Mouse (Mus musculus) brain, adult 2 months (tissue): Measurements from ENCODE around the gene Prph.
"Not testable (repeated sequence)": the region's sequence is repeated elsewhere in the genome, so short reads cannot be mapped to it uniquely, and the experiment has no call there.

Experiments
- DNase-seq: peaks from one replicate; pipeline ENCODE4 v3.0.0; 2011; ENCODE audit warnings: low read depth, low spot score

The Prph gene

DNA sequence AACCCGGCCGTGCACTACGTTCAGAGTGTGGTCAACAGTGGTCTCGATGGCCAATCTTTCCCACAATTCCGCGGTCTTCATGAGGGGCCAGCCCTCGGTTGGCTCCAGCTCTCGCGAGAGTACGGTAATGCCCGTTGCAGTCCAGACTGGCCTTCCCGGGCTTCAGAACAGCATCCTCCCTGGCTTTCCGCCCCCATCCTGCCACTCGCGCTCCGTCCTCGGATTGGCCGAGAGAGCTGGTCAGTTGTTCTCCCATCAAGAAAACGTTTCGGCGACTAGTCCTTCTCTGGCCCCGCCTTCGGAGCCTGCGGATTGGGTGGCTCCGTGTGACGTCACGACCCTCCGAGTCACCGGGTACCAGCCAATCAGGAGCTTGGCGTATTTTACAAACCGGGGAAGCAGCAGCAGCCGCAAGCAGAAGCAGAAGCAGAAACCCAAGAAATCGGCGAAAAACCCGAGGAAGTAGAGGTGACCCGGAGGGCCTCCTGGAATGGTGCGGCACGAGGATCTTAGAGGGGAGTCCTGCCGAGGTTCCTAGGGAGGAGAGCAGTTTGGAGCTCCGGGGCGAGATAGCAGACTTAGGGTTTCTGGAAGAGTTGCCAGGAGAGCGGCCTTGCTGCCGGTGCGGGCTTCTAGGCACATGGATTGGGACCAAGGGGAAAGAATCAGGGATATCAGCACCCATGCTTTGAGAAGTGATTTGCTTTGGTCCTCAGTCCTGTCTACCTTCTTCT, 19.8 kb downstream of the Prph start:
- peak; percentile 99 for DNase-seq

DNA sequence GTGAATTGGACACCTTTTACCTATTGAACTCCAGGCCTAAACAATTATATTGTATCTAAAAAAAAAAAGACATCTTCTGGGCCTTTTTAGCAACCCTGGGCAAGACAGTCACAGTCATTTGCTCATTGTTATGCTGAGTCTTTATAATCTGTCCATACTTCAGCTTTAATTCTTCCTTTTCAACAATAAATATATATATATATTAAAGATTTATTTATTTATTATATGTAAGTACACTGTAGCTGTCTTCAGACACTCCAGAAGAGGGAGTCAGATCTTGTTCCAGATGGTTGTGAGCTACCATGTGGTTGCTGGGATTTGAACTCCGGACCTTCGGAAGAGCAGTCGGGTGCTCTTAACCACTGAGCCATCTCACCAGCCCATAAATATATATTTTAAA, 21.0 kb downstream of the Prph start:
- not testable (repeated sequence) for DNase-seq

DNA sequence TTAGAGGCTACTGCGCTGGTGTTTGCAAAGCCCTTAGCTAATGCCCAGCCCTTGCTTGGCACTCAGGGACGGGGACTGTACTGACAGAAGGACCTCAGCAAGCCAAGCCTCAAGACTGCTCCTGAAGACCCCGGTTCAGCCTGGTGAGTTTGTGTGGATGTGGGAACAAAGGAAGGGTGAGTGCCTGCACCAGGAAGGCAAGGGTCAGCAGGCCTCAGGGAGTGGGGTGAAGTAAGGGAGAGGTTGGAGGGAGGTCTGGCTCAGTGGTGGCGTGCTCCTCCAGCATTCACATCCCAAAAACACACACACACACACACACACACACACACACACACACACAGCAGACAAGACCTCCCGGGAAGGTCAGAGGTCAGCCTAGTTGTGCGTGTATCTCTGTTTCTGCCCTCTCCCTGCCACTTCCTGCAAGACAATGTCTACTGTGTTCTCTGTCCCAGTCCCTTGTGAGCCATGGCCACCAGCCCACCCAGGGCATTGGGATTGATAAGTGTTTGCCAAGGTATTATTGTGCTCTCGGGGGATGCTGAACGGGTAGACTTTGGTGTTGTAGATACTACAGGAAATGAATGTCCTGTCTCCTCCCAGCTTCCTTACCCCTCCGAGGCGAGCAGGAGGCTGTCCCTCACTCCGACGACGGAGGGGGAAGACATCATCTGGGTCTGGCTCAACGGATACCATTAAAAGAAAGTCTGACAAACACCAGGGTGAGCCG, 23.4 kb downstream of the Prph start:
- no peak for DNase-seq

DNA sequence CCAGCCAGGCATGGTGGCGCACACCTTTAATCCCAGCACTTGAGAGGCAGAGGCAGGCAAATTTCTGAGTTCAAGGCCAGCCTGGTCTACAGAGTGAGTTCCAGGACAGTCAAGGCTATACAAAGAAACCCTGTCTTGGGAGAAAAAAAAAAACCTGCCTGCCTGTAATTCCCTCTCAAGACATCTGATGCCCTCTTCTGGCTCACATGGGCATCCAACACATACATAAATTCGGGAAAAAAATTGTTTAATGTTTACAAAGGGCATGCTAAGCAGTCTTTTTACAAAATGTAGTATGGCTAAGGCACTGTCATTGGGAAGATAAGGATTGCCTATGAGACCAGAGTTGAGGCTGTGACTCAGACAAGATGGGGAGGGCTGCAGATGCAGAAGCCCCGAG, 24.8 kb downstream of the Prph start:
- DNase-seq = no peak

DNA sequence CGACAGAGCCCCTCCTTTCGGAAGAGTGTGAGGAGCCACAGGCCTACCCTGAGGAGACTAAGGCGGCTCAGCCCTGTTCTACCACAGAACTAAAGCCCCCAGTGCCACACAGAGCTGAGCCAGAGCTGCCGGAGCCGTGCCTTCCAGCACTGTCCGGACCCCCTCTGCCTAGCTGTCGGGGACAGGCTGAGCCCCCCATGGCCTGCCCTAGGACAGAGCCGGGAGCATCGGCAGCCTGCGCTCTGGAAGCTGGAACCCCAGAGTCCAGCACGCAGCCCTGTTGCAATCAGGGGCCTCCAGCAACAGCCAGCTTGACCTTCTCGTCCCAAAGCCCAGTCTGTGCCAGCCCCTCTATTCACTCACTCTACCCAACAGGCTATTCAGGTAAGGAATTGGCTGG, 27.3 kb downstream of the Prph start:
- no peak for DNase-seq

DNA sequence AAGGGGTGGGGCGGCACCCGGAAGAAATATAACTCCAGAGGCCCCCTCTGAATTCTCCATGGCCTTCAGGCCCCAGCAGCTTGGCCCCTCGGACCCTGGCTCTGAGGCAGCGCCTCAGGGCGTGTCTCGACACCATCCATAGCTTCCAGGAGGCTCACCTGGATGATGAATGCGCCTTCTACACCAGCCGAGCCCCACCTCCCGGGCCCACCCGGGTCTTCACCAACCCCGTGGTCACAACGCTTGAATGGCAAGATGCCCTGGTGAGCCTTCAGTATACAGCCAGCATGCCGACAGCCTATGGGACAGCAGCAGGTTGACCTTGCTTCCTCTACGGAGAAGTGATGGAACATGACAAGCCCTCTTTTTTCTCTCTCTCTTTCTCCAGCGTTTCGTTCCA, 27.9 kb downstream of the Prph start:
- DNase-seq = no peak

DNA sequence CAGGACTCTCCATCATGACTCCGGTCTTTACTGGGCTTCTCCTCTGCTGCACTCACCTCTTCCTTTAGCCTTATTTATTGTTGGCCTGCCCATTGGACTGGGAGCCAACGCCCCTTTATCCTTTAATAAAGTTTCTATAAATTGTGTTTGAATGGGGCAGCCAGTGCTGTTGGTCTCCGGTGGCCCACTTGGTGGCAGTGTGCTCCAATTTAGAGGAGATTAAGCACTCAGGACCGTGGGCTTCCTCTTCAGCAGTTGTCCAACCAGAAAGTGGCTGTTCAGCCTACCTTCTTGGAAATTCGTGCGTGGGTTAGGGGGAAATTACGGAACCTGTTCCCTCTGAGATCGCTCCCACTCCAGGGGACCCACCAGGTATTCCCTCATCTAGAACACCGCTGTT, 28.3 kb downstream of the Prph start:
- peak; percentile 61 for DNase-seq

DNA sequence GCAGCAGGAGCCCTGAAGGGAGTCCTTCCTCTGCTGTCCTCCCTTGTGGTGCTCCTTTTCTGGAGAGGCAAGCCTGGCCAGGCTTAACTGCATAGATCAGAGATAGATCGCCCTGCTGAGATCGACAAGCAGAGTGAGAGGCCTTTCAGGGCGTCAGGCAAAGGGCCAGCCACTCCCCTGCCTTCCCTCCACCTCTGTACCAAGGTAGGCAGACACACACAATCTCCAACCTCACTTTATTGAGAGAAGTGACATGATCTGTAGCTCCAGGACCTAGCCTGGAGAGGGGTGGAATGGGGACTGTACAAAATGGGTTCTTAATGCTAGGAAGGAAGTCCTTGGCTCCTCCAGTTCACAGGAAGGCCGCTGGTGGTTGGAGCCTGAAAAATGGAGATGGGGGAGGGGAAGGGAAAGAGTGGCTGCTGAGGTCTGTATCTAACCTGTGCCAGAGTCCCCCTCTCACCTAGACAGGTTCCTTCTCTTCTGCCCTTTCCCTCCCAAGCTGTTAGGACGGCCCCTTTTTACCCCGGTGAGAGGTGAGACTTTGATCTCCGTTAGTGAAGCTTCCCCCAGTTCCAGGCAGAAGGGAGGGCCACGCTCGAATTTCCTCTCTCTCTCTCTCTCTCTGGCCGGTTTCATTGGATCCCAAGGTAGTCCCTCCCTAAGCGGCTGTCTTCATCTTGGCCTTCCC, 29.0 kb downstream of the Prph start:
- DNase-seq = no peak

DNA sequence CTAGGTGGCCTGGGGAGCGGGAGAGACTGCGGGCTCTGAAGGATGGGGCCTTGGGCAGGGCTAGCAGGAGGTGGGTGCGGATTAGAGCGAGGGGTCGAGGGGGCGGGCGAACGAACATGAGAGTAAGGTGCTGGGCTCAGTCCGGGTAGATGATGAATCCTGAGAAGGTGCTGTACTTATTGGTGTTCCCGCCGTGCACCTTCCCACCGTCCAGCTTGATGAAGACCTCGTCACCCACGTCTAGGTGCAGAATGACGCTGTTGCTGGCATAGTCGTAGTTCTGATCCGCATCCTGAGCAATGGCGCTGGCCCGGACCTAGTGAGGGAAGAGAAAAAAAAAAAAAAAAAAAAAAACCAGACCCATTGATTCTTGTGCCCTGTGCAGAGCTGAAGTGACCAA, 29.6 kb downstream of the Prph start:
- DNase-seq = no peak

DNA sequence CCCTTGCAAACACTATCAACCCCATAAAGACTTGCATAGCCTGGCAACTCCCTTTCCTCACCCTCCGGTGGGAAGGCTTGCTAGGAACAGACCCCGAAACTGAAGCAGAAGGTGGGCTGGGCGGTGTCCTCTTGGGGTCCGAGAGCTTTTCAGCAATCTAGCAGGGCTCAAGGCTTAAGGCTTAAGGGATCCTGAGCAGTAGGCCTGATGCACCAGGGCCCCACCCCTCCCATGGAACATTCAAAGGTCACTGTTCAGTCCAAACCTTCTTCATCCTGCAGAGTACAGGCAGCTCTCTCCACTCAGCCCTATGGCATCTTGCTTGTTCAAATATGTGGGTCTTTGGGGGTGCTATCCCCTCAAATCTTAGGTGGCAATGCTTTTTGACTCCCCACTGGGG, 31.0 kb downstream of the Prph start:
- DNase-seq = no peak

DNA sequence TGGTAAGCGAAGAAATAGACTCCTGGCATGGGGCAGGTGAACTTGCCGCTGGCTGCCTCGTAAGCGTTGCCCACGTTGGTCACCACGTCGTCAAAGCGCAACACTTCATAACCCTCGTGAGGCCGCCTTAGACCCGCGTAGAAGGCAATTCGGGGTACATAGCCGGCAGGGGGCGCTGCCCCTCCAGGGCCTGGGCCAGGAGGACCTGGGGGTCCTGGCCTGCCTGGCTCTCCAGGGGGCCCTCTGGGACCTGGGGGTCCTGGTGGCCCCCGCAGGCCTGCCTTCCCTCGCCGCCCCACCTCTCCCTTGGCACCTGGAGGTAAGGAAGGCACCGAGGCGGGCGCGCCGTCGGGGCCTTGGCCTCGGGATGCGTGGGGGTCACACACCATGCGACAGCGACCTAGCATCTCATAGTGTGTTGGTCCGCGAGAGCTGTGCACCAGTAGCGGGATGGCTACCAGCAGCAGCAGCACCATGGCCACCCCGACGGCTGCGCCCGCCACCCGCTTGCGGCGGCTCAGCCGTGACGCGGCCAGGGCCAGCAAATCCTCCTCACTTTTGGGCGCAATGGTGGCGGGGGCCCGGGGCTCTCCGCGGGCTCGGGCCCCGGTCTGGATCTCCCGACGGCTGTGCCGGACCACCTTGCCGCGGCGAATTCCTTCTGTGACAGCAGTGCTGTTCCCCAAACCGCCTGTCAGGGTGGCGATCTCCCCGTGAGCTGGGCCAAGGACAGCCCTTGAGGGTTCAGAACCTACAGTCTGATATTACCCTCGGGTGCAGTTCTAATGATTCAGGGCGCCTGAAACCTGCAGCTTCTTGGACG, 32.5 kb downstream of the Prph start, which contains the start of gene C1ql4:
C1ql4 (minus strand) TSS at position 565 of the 823 bp plus-strand sequence.
- no peak for DNase-seq

DNA sequence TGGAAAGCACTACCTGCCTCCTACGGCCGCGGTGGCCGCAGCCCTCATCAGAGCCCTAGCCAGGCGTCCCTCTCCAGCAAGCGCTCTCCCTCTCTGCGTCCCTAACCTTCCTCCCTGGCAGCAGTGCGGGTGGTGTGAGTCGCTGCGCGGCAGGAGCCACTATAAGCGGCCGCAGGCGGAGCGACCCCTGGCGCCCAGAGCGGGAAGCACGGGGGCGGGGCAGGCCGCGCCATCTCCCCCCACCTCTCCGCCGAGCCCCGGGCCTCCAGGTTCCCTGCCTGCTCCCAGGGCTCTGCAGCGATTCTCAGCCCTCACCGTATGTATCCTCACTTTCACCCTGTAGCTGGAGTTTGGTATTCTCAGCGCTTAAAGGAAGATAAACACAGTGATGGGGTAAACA, 33.3 kb downstream of the Prph start:
- peak; percentile 63 for DNase-seq

DNA sequence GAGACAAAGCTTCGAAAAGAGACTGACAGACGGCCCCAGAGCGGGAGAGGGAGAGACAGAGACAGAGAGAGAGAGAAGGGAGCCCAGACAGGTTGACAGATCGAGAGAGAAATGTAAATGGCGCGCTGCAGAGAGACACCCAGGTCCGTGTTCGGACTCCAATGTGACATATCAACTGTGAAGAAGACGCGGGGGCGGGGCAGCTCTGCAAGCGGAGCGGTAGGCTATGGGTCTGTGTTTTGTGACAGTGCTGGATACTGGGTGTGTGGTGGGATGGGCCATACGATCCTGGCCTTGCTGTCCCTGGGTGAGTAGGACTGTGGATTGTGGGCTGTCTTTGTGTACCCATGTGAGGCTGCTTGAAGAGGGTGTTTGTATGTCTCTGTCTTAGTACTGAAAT, 34.1 kb downstream of the Prph start:
- DNase-seq = no peak

DNA sequence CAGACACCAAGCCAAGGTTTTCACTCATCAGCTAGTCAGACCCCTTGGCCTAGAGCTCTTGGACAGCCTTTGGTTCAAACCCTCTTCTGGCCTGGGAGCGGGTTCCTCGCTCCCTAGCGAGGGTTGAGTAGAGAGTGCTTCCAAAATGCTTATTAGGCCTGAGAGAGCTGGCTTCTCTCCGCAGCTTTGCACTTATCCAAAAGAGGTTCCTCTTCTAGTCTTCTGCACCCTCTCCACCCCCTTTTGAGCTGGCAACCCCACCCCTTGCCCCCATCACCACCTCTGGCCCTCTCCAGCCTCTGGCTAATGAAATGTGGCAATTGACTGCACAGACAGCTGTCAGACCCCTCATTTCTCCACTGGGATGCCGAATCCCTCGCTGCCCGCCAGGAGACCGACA, 37.9 kb downstream of the Prph start, which contains the start of gene Dnajc22:
Dnajc22 (plus strand) TSS at position 301 of the 400 bp plus-strand sequence.
- DNase-seq = no peak

DNA sequence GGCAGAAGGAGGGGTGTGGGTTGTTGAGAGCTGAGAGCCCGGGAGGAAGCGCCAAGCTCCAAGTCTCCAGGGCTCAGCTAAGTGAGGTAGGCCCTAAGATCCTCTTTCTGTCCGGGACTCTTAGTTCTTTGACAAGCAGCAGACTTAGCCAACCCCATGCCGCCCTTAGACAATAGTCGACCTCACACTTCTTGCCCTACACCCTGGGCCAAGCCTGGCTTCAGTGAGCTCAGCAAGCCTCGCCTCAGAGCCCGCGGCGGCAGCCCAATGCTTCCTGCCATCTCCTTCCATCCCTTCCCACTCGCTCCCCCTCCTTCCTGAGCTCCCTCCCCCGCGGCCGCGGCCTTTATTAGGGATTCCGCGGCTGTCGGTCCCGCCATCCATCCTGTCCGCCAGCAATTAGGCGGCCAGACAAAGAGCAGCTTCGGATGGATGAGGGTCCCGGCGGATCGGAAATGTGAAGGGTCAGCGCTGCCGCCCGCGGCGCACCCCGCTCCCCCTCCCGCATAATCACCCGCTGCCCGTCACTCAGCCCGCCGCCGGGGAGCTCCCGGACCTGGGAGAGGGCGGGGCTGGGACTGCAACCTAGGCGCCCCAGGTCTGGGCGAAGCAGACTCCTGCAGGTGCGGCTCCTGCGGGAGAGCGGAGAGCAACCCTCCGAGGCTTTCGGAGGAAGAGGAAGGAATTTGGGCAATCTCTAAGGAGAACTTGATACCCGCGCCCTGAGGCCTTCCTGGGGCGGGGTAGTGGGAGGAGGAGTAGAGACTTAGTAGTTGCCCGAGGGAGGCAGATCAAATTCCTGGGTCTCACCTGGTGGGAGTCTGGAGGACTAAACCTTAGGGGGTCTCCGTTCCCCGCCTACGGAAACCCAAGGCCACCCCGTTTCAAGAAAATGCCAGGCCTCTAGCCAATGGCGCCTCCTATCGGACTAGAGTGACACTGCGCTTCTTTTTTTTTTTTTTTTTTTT, 38.6 kb downstream of the Prph start:
- DNase-seq = peak; percentile 51

DNA sequence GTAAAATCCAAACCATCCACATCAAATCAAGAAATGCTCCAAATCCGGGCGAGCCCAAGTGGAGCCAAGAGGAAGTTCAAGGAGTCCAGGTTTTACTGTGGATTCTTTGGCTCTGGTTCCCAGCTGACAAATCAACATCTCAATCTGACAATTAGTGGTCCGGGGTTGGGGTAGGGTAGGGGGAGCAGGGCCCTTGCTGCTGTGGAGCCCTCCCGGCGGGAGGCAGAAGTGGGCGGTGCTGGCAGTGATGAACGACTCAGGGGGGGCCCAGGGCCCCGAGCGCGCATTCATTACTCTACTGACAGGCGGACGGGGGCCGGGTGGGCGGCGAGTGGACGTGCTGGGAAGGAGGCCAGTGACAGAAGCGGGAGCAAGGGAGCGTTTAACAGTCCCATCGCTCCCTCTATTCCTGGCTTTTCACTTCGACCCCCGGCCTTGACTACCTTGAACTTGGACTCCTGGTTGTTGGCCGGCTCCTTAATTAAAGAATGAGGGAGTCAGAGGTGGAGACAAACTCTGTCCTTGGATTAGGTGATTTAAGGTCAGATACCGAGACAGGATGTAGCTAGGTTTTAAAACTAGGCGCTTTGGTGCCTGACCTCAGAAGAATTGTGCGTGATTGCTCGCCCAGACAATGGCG, 39.8 kb downstream of the Prph start:
- DNase-seq = no peak

DNA sequence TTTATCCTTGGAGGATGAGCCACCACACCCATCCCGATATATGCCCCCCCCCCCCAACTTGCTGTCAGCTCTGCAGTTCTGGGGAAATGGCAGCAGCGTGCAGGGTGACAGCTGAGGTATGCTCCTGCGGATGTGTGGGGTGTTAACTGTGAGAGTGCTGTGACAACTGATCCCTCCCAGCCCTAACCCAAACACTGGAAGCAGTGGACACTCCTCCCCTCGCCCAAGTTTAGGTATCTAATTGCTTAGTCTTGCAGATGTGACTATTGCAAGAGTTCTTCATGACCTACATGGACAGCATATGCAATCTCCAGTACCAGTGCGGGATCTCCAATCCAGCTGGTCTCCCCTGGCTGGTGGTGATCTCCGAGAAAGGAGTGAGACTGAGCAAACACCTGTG, 40.4 kb downstream of the Prph start:
- no peak for DNase-seq

DNA sequence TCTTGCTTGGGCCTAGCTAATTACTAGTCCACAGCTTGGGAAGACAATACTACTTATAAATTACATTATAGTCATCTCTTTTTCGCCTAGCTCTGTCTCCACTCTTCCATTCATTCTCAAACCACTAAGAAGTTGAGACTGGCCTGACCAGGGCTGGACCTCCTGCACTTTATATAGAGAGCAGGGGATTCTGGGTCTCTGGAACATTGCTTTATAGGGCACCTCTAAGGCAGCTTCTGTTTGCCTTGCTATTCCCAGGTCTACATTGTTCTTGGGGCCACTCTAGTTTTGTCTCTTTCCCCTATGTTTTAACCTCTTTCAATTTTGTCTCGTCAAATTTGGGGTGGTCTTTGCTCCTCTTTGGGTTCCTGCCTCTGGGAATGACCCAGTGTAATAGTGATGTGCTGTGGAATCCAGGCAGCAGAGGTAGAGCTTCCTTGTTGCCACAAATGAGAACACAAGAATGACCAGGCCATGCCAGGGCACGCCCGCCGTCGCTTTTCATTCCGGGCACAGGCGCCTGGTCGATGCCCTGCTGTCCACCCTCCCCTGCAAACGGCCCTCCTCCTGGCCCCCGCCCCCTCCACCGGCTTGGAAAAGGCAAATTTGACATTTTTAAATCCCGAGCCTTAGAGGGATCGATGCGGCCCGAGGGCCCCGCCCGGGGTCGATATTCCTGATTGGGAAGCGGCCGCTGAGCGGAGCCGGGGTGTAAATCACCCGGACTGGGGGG, 41.3 kb downstream of the Prph start:
- DNase-seq = no peak

DNA sequence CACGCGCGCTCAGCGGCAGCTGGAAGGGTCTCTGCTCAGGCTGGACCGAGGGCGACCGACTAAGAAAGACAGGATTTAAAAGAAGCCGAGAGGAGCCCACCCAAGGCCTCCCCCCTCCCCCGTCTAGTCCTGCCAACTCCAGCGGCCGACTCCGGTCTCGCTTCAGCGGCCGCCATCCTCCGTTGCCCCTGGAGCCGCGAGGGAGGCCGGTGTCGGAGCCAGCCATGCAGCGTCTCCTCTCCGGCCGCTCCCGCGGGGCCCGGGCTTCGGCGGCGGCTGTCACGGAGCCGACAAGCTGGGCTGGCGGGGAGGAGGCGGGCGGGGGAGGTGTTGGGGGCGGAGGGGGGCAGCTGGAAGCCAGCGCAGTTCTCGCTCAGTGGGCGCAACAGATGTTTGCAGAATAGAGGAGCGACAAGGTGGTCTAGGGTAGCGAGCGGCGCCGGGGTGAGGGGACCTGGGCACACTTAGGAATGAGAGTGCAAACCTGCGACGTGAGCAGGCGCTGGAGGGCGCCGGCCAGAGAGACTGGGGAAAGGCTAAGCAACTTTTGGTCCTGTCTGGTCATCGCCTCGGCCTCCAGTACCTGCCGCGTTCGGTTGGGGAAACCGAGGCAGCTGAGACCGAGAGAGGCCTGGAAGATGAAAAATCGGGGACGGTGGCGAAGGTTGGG, 42.0 kb downstream of the Prph start:
- no peak for DNase-seq
